Mouse (Mus musculus) forebrain, embryonic 11.5 days (tissue): ENCODE results near the gene Pmis2. TPM values are rescaled to one million over a fixed set of nuclear protein-coding genes. Genes with fewer than 3 reads are reported as not detected.

Source experiments
- ATAC-seq: fragments of 200-750 bp; cut with Nextera tagmentation; replicated peaks from 2 replicates; pipeline ENCODE4 v1.8.0; 2017; ENCODE audit warnings: moderate TSS enrichment; ENCODE audit not compliant: low FRiP score
- DNase-seq: peaks from one replicate; pipeline ENCODE4 v3.0.0-alpha.2; 2017; ENCODE audit warnings: low spot score
- H3K27ac ChIP-seq: fragments of 300-500 bp; sonication (generic); 2 replicates; pipeline ENCODE4 v1.5.1; 2014; ENCODE audit warnings: low read depth, low read length
- H3K27me3 ChIP-seq: fragments of 300-500 bp; sonication (generic); 2 replicates; pipeline ENCODE4 v1.6.1; 2014; ENCODE audit warnings: mild to moderate bottlenecking, low read length, mixed read lengths; ENCODE audit not compliant: control insufficient read depth, insufficient read depth
- H3K36me3 ChIP-seq: fragments of 300-500 bp; sonication (generic); 2 replicates; pipeline ENCODE4 v1.6.1; 2014; ENCODE audit warnings: mild to moderate bottlenecking, low read length, moderate library complexity, mixed read lengths; ENCODE audit not compliant: control insufficient read depth, insufficient read depth
- H3K4me1 ChIP-seq: fragments of 300-500 bp; sonication (generic); replicated peaks from 2 replicates; pipeline ENCODE4 v1.6.1; 2014; ENCODE audit warnings: low read length, mixed read lengths; ENCODE audit not compliant: control insufficient read depth, insufficient read depth
- H3K4me2 ChIP-seq: fragments of 300-500 bp; sonication (generic); 2 replicates; pipeline ENCODE4 v1.6.1; 2014; ENCODE audit warnings: low read depth, mild to moderate bottlenecking, low read length, moderate library complexity, mixed read lengths; ENCODE audit not compliant: severe bottlenecking
- H3K4me3 ChIP-seq: fragments of 300-500 bp; sonication (generic); 2 replicates; pipeline ENCODE4 v1.5.1; 2014; ENCODE audit warnings: low read depth, low read length
- H3K9ac ChIP-seq: fragments of 300-500 bp; sonication (generic); 2 replicates; pipeline ENCODE4 v1.6.1; 2014; ENCODE audit warnings: low read length
- H3K9me3 ChIP-seq: fragments of 300-500 bp; sonication (generic); 2 replicates; pipeline ENCODE4 v1.6.1; 2016; ENCODE audit warnings: low read length, mixed read lengths; ENCODE audit not compliant: control insufficient read depth
- WGBS: fragments of 180-500 bp; shearing (Covaris S2); extraction: QIAGEN DNeasy Blood & Tissue Kit; methylation state at CpG from one replicate; pipeline ENCODE4 v1.1.7; 2014; 5-methylcytosine and 5-hydroxymethylcytosine counted together
- polyA plus RNA-seq: library from polyadenylated mRNA; unstranded; fragments of >200 nt; fragmentation: Nextera tagmentation; extraction: Ambion mirVana; gene quantifications from 2 replicates; pipeline ENCODE4 v1.2.1, GENCODE M21; 2014

Pmis2 gene
- polyA plus RNA-seq, 1 experiment from 2014 or later = not detected

DNA sequence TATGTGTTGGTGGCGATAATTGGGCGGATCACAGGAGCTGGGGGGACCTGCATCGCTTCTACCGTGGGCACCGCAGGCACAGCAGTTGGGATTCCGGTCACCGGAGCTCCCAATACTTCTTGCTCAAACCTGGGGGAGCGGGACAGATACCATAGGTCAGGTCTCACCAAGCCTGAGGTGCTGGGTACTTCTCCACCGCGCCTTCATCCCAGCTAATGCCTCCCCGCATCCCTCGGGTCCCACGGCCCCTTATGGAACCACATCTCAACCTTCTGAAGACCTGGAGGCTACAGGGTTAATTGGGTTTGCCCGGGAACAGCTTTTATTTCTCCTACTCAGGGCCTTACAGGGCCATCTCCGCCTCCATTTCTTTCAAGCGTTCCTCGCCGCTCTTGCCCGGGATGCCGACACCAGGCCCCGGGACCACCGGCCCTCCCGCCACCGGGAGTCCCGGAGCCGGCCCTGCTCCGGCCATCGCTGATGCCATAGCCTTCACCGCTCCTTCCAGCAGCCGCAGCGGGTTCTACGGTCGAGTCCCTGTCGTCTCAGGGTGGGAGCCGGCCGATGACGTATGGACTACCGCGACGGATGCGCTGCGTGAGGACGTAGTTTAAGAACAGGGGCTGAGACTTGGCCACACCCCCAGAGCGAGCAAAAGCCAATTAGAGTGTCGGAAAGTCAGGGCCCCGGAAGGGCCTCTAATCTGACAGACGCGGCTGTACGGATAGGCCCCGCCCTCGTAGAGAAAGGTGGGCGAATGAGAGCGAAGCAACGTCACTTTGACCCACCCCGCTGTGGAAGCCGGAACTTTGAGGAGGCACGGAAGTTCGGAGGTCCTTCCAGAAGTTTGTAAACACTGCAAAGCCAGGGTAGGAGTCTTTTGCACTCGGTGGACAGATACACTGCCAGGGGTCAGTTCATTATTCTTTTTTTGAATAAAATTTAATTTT, 21.5 kb downstream of the Pmis2 start, which contains the start of gene Rbm42:
TSS of gene Rbm42 (minus strand) at position 727 of the 950 bp plus-strand sequence.
- Histone ChIP-seq H3K27ac (peak within 1 kb of the TSS; percentile 48; the same call in 1 of the 2 replicates), H3K9ac (peak within 1 kb of the TSS; percentile 91), H3K4me2 (peak within 1 kb of the TSS; percentile 89), H3K36me3 (peaks cover 7% of the 10 kb centered on the region; the same call in 1 of the 2 replicates), H3K4me3 (peak within 1 kb of the TSS; percentile 94), H3K9me3 (no peaks in the 10 kb centered on the region), H3K27me3 (no peaks in the 10 kb centered on the region), H3K4me1 (peaks cover 3% of the 10 kb centered on the region)
- DNase-seq = peak; percentile 97
- peak; percentile 99 for ATAC-seq
- 2% methylated on average over 59 of the region's 59 CpGs for WGBS

DNA sequence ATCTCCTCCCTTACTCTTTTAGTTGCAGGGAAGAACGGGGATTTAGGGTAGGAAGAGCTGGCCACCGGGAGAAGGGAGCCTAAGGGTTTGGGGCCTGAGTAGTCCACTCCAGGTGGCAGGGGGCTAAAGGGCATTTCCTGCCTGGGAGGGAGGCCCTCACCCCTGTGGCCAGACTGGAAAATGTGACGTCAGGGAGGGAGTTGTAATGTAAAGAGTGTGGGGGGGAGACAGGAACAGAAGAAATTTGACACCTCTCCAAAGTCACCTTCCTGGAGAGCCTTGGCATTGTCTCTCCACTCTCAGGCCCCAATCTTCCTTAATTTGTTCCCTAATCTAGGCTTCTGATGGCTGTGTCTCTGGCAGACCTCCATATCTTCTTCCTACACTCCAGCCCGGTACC, 32.3 kb downstream of the Pmis2 start:
- peaks cover 5% of the 10 kb centered on the region; the same call in 1 of the 2 replicates for H3K4me1 ChIP-seq
- WGBS = 29% methylated on average over 4 of the region's 4 CpGs
- no peak for DNase-seq

DNA sequence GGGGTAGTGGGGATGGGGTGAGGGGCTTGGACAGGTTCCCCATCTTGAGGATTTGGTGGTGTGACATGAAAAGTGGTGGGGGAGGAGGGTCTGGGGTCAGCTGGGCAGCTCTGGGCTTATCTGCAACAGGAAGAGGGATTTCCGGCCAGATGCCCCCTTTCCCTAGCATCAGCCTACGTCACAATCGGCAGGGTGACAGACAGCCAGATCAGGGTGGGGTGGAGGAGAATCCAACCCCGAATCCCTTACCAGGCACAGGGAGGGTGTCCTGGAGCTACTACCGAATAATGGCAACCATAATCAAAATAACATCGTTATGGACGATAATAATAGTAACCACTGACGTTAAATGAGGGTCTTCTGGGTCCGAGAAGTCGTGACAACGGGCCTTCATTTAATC, 35.0 kb downstream of the Pmis2 start:
- Histone ChIP-seq H3K36me3 (no peaks in the 10 kb centered on the region), H3K4me1 (peaks cover 7% of the 10 kb centered on the region; the same call in 1 of the 2 replicates), H3K27ac (no peak overlapping the region), H3K4me3 (no peak overlapping the region), H3K9me3 (no peaks in the 10 kb centered on the region), H3K27me3 (peaks cover 44% of the 10 kb centered on the region), H3K9ac (no peak overlapping the region), H3K4me2 (no peak overlapping the region)
- no peak for ATAC-seq
- 27% methylated on average over 11 of the region's 11 CpGs for WGBS
- no peak for DNase-seq

More for the DNA sequence above, 32.3 kb downstream of the Pmis2 start:
- Histone ChIP-seq H3K9ac (no peak overlapping the region), H3K36me3 (no peaks in the 10 kb centered on the region; the same call in 1 of the 2 replicates), H3K9me3 (no peaks in the 10 kb centered on the region), H3K27ac (no peak overlapping the region), H3K4me2 (no peak overlapping the region), H3K4me3 (no peak overlapping the region), H3K27me3 (peaks cover 24% of the 10 kb centered on the region)
- no peak for ATAC-seq

DNA sequence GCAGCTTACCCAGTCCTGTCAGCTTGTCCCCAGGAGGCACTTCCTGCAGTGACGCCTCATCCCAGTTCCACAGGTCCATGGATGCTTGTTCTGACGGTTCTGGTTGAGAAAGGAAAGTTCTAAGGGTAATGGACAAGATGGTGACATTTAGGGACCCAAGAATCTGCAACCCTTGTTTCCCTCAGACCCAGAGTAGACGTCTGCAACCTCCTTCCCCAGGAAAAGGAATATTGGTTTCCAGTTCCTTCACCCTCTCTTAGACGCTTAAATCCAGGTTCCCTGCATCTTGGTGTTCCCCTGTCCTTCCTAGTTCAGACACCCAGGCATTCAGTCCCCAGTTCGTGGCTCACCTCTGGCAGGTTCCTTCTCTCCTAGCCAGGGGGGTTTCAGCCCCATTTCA, 35.7 kb downstream of the Pmis2 start, which contains the start of gene Etv2:
TSS of gene Etv2 (minus strand) at position 101 of the 400 bp plus-strand sequence.
- Histone ChIP-seq H3K27ac (no peak within 1 kb of the TSS), H3K4me2 (0 out of 2 replicates have a peak within 1 kb of the TSS, but pooled peaks have one; percentile 24), H3K27me3 (peaks cover 44% of the 10 kb centered on the region), H3K36me3 (no peaks in the 10 kb centered on the region), H3K4me1 (peaks cover 7% of the 10 kb centered on the region; the same call in 1 of the 2 replicates), H3K4me3 (peak within 1 kb of the TSS; percentile 12; the same call in 1 of the 2 replicates), H3K9me3 (no peaks in the 10 kb centered on the region), H3K9ac (no peak within 1 kb of the TSS; the same call in 1 of the 2 replicates)
- DNase-seq = no peak
- ATAC-seq = no peak
- 6% methylated on average over 5 of the region's 5 CpGs for WGBS

DNA sequence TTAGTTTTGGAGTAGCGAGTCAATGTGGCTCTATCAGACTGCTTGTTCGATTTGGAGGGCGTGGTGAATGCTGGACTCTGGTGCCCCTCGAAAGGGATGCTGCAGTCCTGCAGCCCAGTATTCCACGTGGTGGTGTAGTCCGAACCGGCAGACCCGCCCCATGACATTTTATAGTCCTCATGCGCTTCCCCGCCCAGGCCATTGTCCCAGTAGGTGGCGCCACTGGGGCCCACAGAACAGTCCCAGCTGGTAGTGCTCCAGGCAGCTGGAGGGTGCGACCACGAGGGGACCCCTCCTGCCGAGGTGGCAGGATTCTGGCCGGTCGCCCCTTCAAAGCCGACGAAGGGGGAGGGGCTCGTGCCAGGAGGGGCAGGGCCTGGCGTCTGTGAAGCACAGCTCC, 36.8 kb downstream of the Pmis2 start:
- H3K9ac ChIP-seq = no peak overlapping the region; the same call in 1 of the 2 replicates
- peak; percentile 86 for DNase-seq
- H3K27ac ChIP-seq = no peak overlapping the region
- peaks cover 7% of the 10 kb centered on the region; the same call in 1 of the 2 replicates for H3K4me1 ChIP-seq
- H3K4me2 ChIP-seq = 0 out of 2 replicates have a peak overlapping the region, but pooled peaks have one; percentile 24
- no peaks in the 10 kb centered on the region for H3K36me3 ChIP-seq
- H3K9me3 ChIP-seq = no peaks in the 10 kb centered on the region
- WGBS = under 1% methylated on average over 20 of the region's 20 CpGs
- peak overlapping the region; percentile 12; the same call in 1 of the 2 replicates for H3K4me3 ChIP-seq
- H3K27me3 ChIP-seq = peaks cover 44% of the 10 kb centered on the region
- peak; percentile 64 for ATAC-seq

DNA sequence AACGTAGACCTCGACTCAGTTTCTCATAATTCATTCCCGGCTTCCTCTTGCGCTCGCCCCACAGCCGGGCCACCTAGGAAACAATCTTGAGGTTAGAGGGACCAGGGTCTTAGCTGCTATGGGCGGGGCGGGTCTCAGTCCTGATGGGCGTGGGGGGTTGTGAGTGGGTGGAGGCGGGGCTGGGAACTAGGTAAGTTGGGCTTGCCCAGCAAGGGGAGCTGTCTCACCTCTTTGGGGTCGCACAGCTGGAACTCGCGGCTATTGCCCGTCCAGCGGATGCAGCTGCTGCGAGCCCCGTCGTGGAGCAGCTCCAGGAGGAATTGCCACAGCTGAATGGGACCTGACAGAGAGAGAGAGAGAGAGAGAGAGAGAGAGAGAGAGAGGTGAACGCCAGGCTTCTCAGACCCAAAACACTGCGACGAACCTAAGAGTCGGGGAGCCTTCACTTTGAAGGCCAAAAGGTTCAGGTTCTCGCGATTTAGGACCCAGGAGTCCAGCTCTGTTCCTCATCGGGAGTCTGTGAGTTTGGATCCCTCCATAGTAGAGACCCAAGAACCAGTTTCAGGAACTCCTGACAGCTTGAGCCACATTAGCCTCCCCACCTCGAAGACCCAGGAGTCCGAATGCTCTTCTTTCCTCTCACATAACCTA, 37.5 kb downstream of the Pmis2 start:
- H3K27ac ChIP-seq = no peak overlapping the region
- DNase-seq = no peak
- H3K4me1 ChIP-seq = peaks cover 7% of the 10 kb centered on the region; the same call in 1 of the 2 replicates

DNA sequence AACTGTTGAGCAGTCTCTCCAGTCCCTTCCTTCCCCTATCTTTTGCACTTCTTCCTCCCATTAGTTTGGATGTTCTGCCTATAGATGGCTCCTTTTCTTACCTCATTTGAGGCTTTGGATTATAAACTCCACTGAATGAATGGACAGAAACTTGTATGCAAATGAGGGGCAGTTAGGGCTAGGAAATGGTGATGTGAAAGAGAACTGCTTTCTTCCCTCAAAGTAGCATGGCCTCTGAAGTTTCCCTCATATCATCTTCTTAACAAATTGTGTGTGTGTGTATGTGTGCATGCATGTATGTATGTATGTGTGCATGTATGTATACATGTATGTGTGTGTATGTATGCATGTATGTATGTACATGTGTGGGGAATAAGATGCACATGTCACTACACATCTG, 42.4 kb downstream of the Pmis2 start:
- Histone ChIP-seq H3K9ac (no peak overlapping the region), H3K27me3 (peaks cover 20% of the 10 kb centered on the region), H3K9me3 (no peaks in the 10 kb centered on the region), H3K4me2 (no peak overlapping the region), H3K4me3 (no peak overlapping the region), H3K4me1 (peaks cover 6% of the 10 kb centered on the region; the same call in 1 of the 2 replicates), H3K36me3 (no peaks in the 10 kb centered on the region), H3K27ac (no peak overlapping the region)
- DNase-seq = no peak
- no peak for ATAC-seq

More for the DNA sequence above, 37.5 kb downstream of the Pmis2 start:
- Histone ChIP-seq H3K27me3 (peaks cover 44% of the 10 kb centered on the region), H3K4me2 (no peak overlapping the region), H3K9me3 (no peaks in the 10 kb centered on the region), H3K36me3 (no peaks in the 10 kb centered on the region), H3K9ac (no peak overlapping the region), H3K4me3 (no peak overlapping the region)
- 3% methylated on average over 27 of the region's 27 CpGs for WGBS
- ATAC-seq = no peak

DNA sequence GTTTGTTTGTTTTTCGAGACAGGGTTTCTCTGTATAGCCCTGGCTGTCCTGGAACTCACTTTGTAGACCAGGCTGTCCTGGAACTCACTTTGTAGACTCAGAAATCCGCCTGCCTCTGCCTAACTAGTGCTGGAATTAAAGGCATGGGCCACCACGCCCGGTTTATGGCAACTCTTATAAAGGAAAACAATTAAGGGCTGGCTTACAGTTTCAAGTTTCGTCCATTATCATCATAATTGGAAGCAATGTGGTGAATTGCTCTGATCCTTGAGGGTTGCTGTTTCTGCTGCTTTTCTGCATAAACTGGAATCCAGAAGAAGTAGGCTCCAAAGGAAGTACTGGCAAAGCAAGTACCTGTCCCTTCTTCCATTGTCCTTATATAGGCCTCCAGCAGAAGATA, 44.8 kb downstream of the Pmis2 start:
- 89% methylated on average over 5 of the region's 5 CpGs for WGBS
- no peak overlapping the region for H3K4me2 ChIP-seq
- no peak overlapping the region for H3K9ac ChIP-seq

More for the DNA sequence above, 44.8 kb downstream of the Pmis2 start:
- Histone ChIP-seq H3K4me3 (no peak overlapping the region), H3K36me3 (no peaks in the 10 kb centered on the region), H3K27me3 (peaks cover 2% of the 10 kb centered on the region; the same call in 1 of the 2 replicates), H3K27ac (no peak overlapping the region), H3K4me1 (peaks cover 3% of the 10 kb centered on the region; the same call in 1 of the 2 replicates), H3K9me3 (no peaks in the 10 kb centered on the region)
- ATAC-seq (no peak), DNase-seq (no peak)
